Mouse (Mus musculus) embryonic fibroblast, embryonic 13.5 days (primary cell): ENCODE measurements around the gene Gm9857. TPM values are rescaled to one million over a fixed set of nuclear protein-coding genes. Genes with fewer than 3 reads are reported as not detected.

Experiments
- H3K27ac ChIP-seq: 2 replicates; pipeline ENCODE4 v1.5.1; 2012; ENCODE audit warnings: low read length, control low read depth, inconsistent platforms; ENCODE audit not compliant: insufficient read depth
- H3K4me1 ChIP-seq: 2 replicates; pipeline ENCODE4 v1.6.1; 2011; ENCODE audit warnings: low read length; ENCODE audit not compliant: control insufficient read depth, insufficient read depth
- H3K4me3 ChIP-seq: 2 replicates; pipeline ENCODE4 v1.5.1; 2011; ENCODE audit warnings: mild to moderate bottlenecking, control low read depth, low read length; ENCODE audit not compliant: insufficient read depth
- CTCF ChIP-seq: IDR thresholded peaks from 2 replicates; pipeline ENCODE4 v1.5.1; 2011; ENCODE audit warnings: mild to moderate bottlenecking, control low read depth, low read length, moderate library complexity, borderline replicate concordance; ENCODE audit not compliant: insufficient read depth
- POLR2A ChIP-seq: IDR thresholded peaks from 2 replicates; pipeline ENCODE4 v1.6.1; 2011; ENCODE audit warnings: low read depth, mild to moderate bottlenecking, control low read depth, low read length, moderate library complexity
- polyA plus RNA-seq: library from polyadenylated mRNA; stranded (reverse); fragments of >200 nt; gene quantifications from 2 replicates; pipeline ENCODE4 v1.2.4, GENCODE M21; 2011; ENCODE audit warnings: low read depth; ENCODE audit not compliant: missing spikeins, insufficient read length

Gm9857 gene
- polyA plus RNA-seq, 1 experiment = not detected

- no peak overlapping the region for H3K27ac ChIP-seq
- H3K4me1 ChIP-seq = no peaks in the 10 kb centered on the region
- H3K4me3 ChIP-seq = no peak overlapping the region
- no peak for TF ChIP-seq CTCF
- no peak for TF ChIP-seq POLR2A
Measured at GRCm38 (mm10) chr3:108933557-108933956, 6.7 kb downstream of the Gm9857 start.

GRCm38 (mm10) chr3:108926308-108926707 is 13.9 kb downstream of the Gm9857 start:
- H3K4me3 ChIP-seq = no peak overlapping the region
- TF ChIP-seq POLR2A = no peak
- TF ChIP-seq CTCF = no peak
- no peak overlapping the region for H3K27ac ChIP-seq

GRCm38 (mm10) chr3:108925677-108926076 is 14.6 kb downstream of the Gm9857 start:
- TF ChIP-seq CTCF (no peak), POLR2A (no peak)
- Histone ChIP-seq H3K27ac (no peak overlapping the region), H3K4me3 (no peak overlapping the region), H3K4me1 (no peaks in the 10 kb centered on the region)

More at GRCm38 (mm10) chr3:108926308-108926707, 13.9 kb downstream of the Gm9857 start:
- no peaks in the 10 kb centered on the region for H3K4me1 ChIP-seq

- H3K4me3 ChIP-seq = no peak overlapping the region
- TF ChIP-seq CTCF (no peak), POLR2A (no peak)
- no peaks in the 10 kb centered on the region for H3K4me1 ChIP-seq
- no peak overlapping the region for H3K27ac ChIP-seq
Measured at GRCm38 (mm10) chr3:108921822-108922221, 18.4 kb downstream of the Gm9857 start.

- H3K4me3 ChIP-seq = no peak overlapping the region
- TF ChIP-seq CTCF = no peak
- no peak for TF ChIP-seq POLR2A
- H3K27ac ChIP-seq = no peak overlapping the region
- no peaks in the 10 kb centered on the region for H3K4me1 ChIP-seq
Measured at GRCm38 (mm10) chr3:108920442-108921070, 19.7 kb downstream of the Gm9857 start.

GRCm38 (mm10) chr3:108918852-108919251 is 21.4 kb downstream of the Gm9857 start:
- Histone ChIP-seq H3K27ac (no peak overlapping the region), H3K4me3 (no peak overlapping the region), H3K4me1 (no peaks in the 10 kb centered on the region)
- TF ChIP-seq POLR2A (no peak), CTCF (no peak)

- no peak overlapping the region for H3K4me3 ChIP-seq
- no peak overlapping the region for H3K27ac ChIP-seq
- TF ChIP-seq CTCF (no peak), POLR2A (no peak)
Measured at GRCm38 (mm10) chr3:108917986-108918385, 22.3 kb downstream of the Gm9857 start.

DNA sequence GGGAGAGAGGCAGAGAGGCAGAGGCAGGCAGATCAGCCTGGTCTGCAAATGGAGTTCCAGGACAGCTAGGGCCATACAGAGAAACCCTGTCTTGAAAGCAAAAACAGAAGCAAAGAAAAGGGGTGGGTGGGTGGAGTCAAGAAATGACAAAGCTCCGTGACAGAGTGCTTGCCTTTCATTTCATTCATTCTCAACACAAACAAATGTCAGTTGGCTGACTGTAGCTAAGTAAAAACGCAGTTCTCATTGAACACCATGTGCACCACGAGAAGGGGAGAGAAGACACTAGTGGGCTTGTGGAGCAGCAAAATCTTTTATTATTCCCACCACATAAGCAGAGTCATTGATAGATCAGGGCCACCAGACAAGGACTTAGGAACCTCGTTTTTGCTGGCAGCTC is 23.4 kb downstream of the Gm9857 start:
- no peak for TF ChIP-seq POLR2A
- no peak for TF ChIP-seq CTCF
- H3K27ac ChIP-seq = no peak overlapping the region
- H3K4me1 ChIP-seq = no peaks in the 10 kb centered on the region; the same call in 1 of the 2 replicates
- no peak overlapping the region for H3K4me3 ChIP-seq

More at GRCm38 (mm10) chr3:108917986-108918385, 22.3 kb downstream of the Gm9857 start:
- no peaks in the 10 kb centered on the region for H3K4me1 ChIP-seq

DNA sequence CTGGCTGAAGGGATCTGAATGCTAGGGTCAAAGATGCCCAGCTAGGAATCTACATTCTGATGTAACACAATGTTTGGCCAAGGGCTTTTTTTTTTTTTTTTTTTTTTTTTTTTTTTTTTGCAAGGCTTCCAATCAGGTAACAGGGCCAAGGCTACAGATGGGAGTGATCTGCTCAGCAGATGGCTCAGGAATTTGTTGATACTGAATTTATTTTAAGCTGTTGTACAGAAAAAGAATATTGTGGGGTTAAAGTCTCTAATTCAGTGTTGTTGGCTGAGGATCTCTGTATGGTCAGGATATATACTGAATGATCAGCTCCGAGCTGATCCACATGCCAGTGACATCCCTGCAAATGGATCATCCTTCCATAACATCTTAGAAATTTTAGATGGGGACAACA is 24.2 kb downstream of the Gm9857 start:
- Histone ChIP-seq H3K27ac (no peak overlapping the region), H3K4me3 (no peak overlapping the region), H3K4me1 (no peaks in the 10 kb centered on the region; the same call in 1 of the 2 replicates)
- TF ChIP-seq CTCF (no peak), POLR2A (no peak)

DNA sequence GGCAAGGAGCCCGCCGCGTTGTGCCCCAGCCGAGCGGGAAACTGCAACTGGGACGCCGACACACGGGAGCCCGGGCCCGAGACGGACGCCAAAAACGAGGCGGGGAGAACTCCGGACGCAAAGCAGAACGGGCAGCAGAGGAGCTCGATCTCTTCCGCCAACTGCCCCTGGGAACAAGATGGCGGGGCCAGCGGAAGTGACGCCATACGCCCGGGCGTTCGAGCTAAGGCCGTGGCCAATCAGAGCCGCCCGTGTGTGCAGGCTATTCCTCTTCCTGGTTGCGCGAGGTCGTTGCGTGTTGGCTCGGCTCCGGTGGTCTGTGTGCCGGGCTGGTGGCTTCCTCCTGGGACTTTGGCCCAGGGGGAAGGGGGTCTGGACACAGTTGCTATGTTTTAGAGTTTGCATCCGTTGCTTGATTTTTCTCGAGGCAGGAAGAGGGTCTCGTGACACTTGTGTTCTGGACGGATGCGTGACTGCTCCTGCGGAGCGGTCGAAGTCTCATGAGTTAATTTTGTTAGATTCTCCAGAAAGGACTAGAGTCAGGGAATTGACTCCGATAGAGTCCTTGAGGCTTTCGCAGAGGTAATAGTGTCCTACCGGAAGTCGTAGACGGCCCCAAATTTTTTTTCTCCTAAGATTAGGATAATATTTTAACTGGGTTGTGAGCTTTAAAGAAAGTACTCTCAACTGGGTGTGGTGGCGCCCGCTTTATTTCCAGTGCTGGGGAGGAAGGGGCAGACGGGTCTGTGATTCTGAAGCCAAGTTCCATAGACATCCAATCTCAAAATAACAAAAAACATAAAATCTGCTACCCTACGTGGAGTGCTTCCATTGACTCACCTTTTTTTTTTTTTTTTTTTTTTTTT is 28.5 kb downstream of the Gm9857 start, which contains the start of gene Prpf38b:
Gene Prpf38b (minus strand): TSS at position 180 of the 866 bp plus-strand sequence.
- peak within 1 kb of the TSS; percentile 92 for H3K4me3 ChIP-seq
- peak within 1 kb of the TSS; percentile 92 for H3K27ac ChIP-seq
- TF ChIP-seq CTCF (no peak), POLR2A (peak; percentile 89)
- H3K4me1 ChIP-seq = no peaks in the 10 kb centered on the region; the same call in none of the 2 replicates
